Mouse (Mus musculus) heart, postnatal 14 days (tissue): ENCODE data around the gene Srpx. TPM values are rescaled to one million over a fixed set of nuclear protein-coding genes. Genes with fewer than 3 reads are reported as not detected.

Experiments
- total RNA-seq, 2 experiments: library from RNA; stranded (reverse); gene quantifications; 2 replicates each; pipeline ENCODE4 v1.2.3; 2021

Srpx gene
- total RNA-seq, 2 experiments from 2014 or later: 4.9 to 8.8 TPM

Other genes starting within 250 kb of the Srpx start
- under 1 TPM in 1 of 2 experiments, not detected in 1; 0.17 TPM for gene Sytl5, start 232.1 kb downstream of the Srpx start, total RNA-seq
- gene Rpgr, start 99.2 kb upstream of the Srpx start, total RNA-seq: 1 to 10 TPM; 3.5 to 4.3 TPM
- gene Otc, start 134.6 kb upstream of the Srpx start, total RNA-seq: not detected